8 mouse cellular contexts compared by ENCODE assay signal in the genomic region with DNA sequence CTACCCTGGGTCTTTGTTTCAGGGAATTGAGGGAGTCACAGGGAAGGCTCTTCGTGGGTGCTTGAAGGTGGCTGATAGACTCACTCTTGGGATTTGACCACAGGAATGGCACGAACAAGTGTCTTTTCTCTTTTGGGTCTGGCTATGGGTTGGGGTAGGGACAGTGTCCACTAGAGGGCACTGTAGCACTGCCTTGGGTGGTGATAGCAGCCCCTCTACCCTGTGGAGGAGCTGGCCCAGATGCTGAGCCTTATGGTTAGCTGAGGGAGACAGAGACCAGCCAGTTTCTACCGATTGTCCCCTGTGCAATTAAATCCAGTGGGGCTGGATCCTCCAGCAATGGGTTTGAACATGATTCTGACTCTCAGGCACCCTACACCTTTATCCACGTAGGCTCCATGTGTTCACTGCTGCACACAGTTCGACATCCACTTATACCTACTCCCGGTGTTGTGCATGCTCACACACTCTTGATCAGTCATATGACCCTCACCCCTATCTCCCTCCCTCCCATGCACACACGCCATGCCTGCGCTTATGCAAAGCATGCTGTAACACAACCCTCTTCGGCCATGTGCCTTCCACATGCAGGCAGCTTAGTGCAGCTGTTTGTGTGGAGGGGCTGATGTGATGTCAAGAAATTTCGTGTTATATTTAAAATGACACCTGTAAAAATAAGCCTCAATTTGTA.
DNase-seq lines count a peak whose midpoint lies in the region; ATAC-seq and TF ChIP-seq lines count a peak whose summit lies in the region.

No protein-coding gene starts in this region.

- peak; percentile 29 for DNase-seq in ovary, postnatal 10 days (ENCODE audit: low spot score)
- no peak for DNase-seq in ovary, adult 18-20 months (ENCODE audit: low spot score)
- DNase-seq in adrenal gland, postnatal 25 days = peak; percentile 13
- DNase-seq in forebrain, postnatal 0 days = peak; percentile 53
- peak; percentile 76 for DNase-seq in intestine, embryonic 14.5 days (ENCODE audit: low spot score)
- peak; percentile 62 for DNase-seq in midbrain, postnatal 0 days (ENCODE audit: low spot score)

- no peak overlapping the region for H3K4me2 ChIP-seq in forebrain, postnatal 0 days (ENCODE audit: low read depth)
- no peak overlapping the region for H3K4me2 ChIP-seq in intestine, embryonic 14.5 days (ENCODE audit: low read length)
- no peak overlapping the region; the same call in 1 of the 2 replicates for H3K4me2 ChIP-seq in limb, embryonic 13.5 days (replicated peaks)
- H3K4me2 ChIP-seq in midbrain, postnatal 0 days (ENCODE audit: low read depth, low read length, poor library complexity, severe bottlenecking) = no peak overlapping the region

- no peaks in the 10 kb centered on the region for H3K36me3 ChIP-seq in forebrain, postnatal 0 days (ENCODE audit: insufficient read depth)
- no peaks in the 10 kb centered on the region for H3K36me3 ChIP-seq in intestine, embryonic 14.5 days (ENCODE audit: control insufficient read depth, insufficient read depth, low read length)
- no peaks in the 10 kb centered on the region for H3K36me3 ChIP-seq in limb, embryonic 13.5 days
- no peaks in the 10 kb centered on the region for H3K36me3 ChIP-seq in midbrain, postnatal 0 days (ENCODE audit: insufficient read depth, low read length)

- TF ChIP-seq CTCF in forebrain, postnatal 0 days (IDR thresholded peaks at IDR 0.05; ENCODE audit: low read depth) = peak; percentile 73
- TF ChIP-seq CTCF in midbrain, postnatal 0 days (IDR thresholded peaks at IDR 0.05) = peak; percentile 72

- WGBS in forebrain, postnatal 0 days = 59% methylated on average over 10 of the region's 10 CpGs
- 48% methylated on average over 10 of the region's 10 CpGs for WGBS in intestine, embryonic 14.5 days
- 28% methylated on average over 10 of the region's 10 CpGs for WGBS in limb, embryonic 13.5 days
- 57% methylated on average over 10 of the region's 10 CpGs for WGBS in midbrain, postnatal 0 days

- no peaks in the 10 kb centered on the region for H3K9me3 ChIP-seq in forebrain, postnatal 0 days (ENCODE audit: low read length)
- H3K9me3 ChIP-seq in intestine, embryonic 14.5 days (ENCODE audit: control insufficient read depth, low read length) = no peaks in the 10 kb centered on the region
- H3K9me3 ChIP-seq in limb, embryonic 13.5 days = no peaks in the 10 kb centered on the region
- no peaks in the 10 kb centered on the region for H3K9me3 ChIP-seq in midbrain, postnatal 0 days (ENCODE audit: low read length)

- no peaks in the 10 kb centered on the region for H3K4me1 ChIP-seq in forebrain, postnatal 0 days (ENCODE audit: insufficient read depth)
- no peaks in the 10 kb centered on the region for H3K4me1 ChIP-seq in intestine, embryonic 14.5 days (replicated peaks; ENCODE audit: control insufficient read depth, insufficient read depth, low read length)
- H3K4me1 ChIP-seq in limb, embryonic 13.5 days = peaks cover 16% of the 10 kb centered on the region
- no peaks in the 10 kb centered on the region for H3K4me1 ChIP-seq in midbrain, postnatal 0 days (ENCODE audit: insufficient read depth, low read length)

- peak; percentile 85 for ATAC-seq in forebrain, postnatal 0 days
- ATAC-seq in intestine, embryonic 14.5 days (replicated peaks; ENCODE audit: low FRiP score, low TSS enrichment, low read depth) = peak; percentile 72
- peak; percentile 95 for ATAC-seq in limb, embryonic 13.5 days (ENCODE audit: low FRiP score, low read depth)
- ATAC-seq in midbrain, postnatal 0 days (ENCODE audit: low FRiP score) = peak; percentile 62
- ATAC-seq in inflammation-experienced regulatory T-cells, adult 6 months = no peak

- no peak overlapping the region for H3K27ac ChIP-seq in forebrain, postnatal 0 days (ENCODE audit: low read depth, low read length)
- no peak overlapping the region for H3K27ac ChIP-seq in intestine, embryonic 14.5 days (ENCODE audit: low read depth)
- no peak overlapping the region for H3K27ac ChIP-seq in limb, embryonic 13.5 days
- no peak overlapping the region for H3K27ac ChIP-seq in midbrain, postnatal 0 days (ENCODE audit: low read depth, low read length)

- H3K9ac ChIP-seq in forebrain, postnatal 0 days = no peak overlapping the region
- H3K9ac ChIP-seq in intestine, embryonic 14.5 days (ENCODE audit: low read length) = no peak overlapping the region
- no peak overlapping the region for H3K9ac ChIP-seq in limb, embryonic 13.5 days
- H3K9ac ChIP-seq in midbrain, postnatal 0 days (replicated peaks; ENCODE audit: low read length, poor library complexity, severe bottlenecking) = no peak overlapping the region

- no peak overlapping the region for H3K4me3 ChIP-seq in forebrain, postnatal 0 days (ENCODE audit: low read depth, low read length)
- no peak overlapping the region for H3K4me3 ChIP-seq in intestine, embryonic 14.5 days (ENCODE audit: low read depth, low read length)
- H3K4me3 ChIP-seq in limb, embryonic 13.5 days = no peak overlapping the region
- no peak overlapping the region for H3K4me3 ChIP-seq in midbrain, postnatal 0 days (ENCODE audit: low read depth, low read length)

- no peaks in the 10 kb centered on the region for H3K27me3 ChIP-seq in forebrain, postnatal 0 days (ENCODE audit: insufficient read depth, low read length)
- no peaks in the 10 kb centered on the region for H3K27me3 ChIP-seq in intestine, embryonic 14.5 days (replicated peaks; ENCODE audit: control insufficient read depth, insufficient read depth, low read length)
- H3K27me3 ChIP-seq in limb, embryonic 13.5 days = peaks cover 24% of the 10 kb centered on the region
- H3K27me3 ChIP-seq in midbrain, postnatal 0 days (ENCODE audit: insufficient read depth, low read length) = no peaks in the 10 kb centered on the region
